Mouse (Mus musculus) kidney, adult 9 months (tissue): ENCODE measurements around the gene Dyrk3.

ENCODE experiments used
- DNase-seq: peaks from one replicate; pipeline ENCODE4 v3.0.0; 2022

Gene Dyrk3

GRCm38 (mm10) chr1:131079762-131080161, 58.4 kb downstream of the Dyrk3 start:
- DNase-seq: no peak

GRCm38 (mm10) chr1:131078761-131079330, 59.3 kb downstream of the Dyrk3 start:
- DNase-seq: no peak
